Mouse (Mus musculus) testis, postnatal 14 days (tissue): ENCODE results near the gene Tmc3.

ENCODE experiments used
- DNase-seq: peaks from one replicate; pipeline ENCODE4 v3.0.0; 2021; ENCODE audit warnings: low spot score

Tmc3 gene

GRCm38 (mm10) chr7:83598997-83599912, 14.5 kb downstream of the Tmc3 start:
- no peak for DNase-seq

GRCm38 (mm10) chr7:83599913-83600286, 15.2 kb downstream of the Tmc3 start:
- peak; percentile 12 for DNase-seq

GRCm38 (mm10) chr7:83604180-83604944, 19.6 kb downstream of the Tmc3 start:
- no peak for DNase-seq

- DNase-seq = no peak
These were observed 22.1 kb downstream of the Tmc3 start for GRCm38 (mm10) chr7:83606796-83607195.

GRCm38 (mm10) chr7:83609891-83610290, 25.2 kb downstream of the Tmc3 start:
- no peak for DNase-seq

GRCm38 (mm10) chr7:83611886-83612285, 27.2 kb downstream of the Tmc3 start:
- no peak for DNase-seq

GRCm38 (mm10) chr7:83615272-83615671, 30.5 kb downstream of the Tmc3 start:
- DNase-seq = no peak

- no peak for DNase-seq
These were observed 31.1 kb downstream of the Tmc3 start for GRCm38 (mm10) chr7:83615815-83616214.

GRCm38 (mm10) chr7:83616268-83616667, 31.5 kb downstream of the Tmc3 start:
- no peak for DNase-seq

GRCm38 (mm10) chr7:83618709-83619108, 34.0 kb downstream of the Tmc3 start:
- DNase-seq = no peak

GRCm38 (mm10) chr7:83622582-83622981, 37.9 kb downstream of the Tmc3 start:
- DNase-seq = peak; percentile 22

- DNase-seq = peak; percentile 39
These were observed 39.3 kb downstream of the Tmc3 start for GRCm38 (mm10) chr7:83624065-83624464.

- DNase-seq = no peak
These were observed 42.0 kb downstream of the Tmc3 start for GRCm38 (mm10) chr7:83626557-83627257.

- no peak for DNase-seq
These were observed 42.6 kb downstream of the Tmc3 start for GRCm38 (mm10) chr7:83627369-83627768.

GRCm38 (mm10) chr7:83631073-83631827, 46.5 kb downstream of the Tmc3 start:
- no peak for DNase-seq

- peak; percentile 86 for DNase-seq
These were observed 47.3 kb downstream of the Tmc3 start, which contains the start of gene Stard5 for GRCm38 (mm10) chr7:83631828-83632681. Stard5 (plus strand) TSS chr7:83631959.

- DNase-seq = no peak
These were observed 48.0 kb downstream of the Tmc3 start for GRCm38 (mm10) chr7:83632682-83633120.

GRCm38 (mm10) chr7:83633856-83634255, 49.1 kb downstream of the Tmc3 start:
- DNase-seq = no peak

- DNase-seq = no peak
These were observed 51.0 kb downstream of the Tmc3 start for GRCm38 (mm10) chr7:83635726-83636125.

GRCm38 (mm10) chr7:83636425-83636824, 51.7 kb downstream of the Tmc3 start:
- no peak for DNase-seq
